Mouse (Mus musculus): ENCODE data around the gene Cyp2d22.

GRCm38 (mm10) chr15:82337875-82338274, 42.2 kb downstream of the Cyp2d22 start:
- TF ChIP-seq CTCF (IDR thresholded peaks at IDR 0.05; ENCODE audit: low read depth, low read length), result no peak
- TF ChIP-seq POLR2AphosphoS5 (IDR thresholded peaks at IDR 0.05; ENCODE audit: insufficient replicate concordance, low read depth, low read length), result no peak

All from G1E (cell line).